Mouse (Mus musculus): ENCODE measurements around the gene Adprm.

GRCm38 (mm10) chr11:67077435-67077834 lies 25.0 kb upstream of the Adprm start:
- TF ChIP-seq CTCF (IDR thresholded peaks at IDR 0.05; ENCODE audit: low read depth, low read length) = no peak
- TF ChIP-seq POLR2A (IDR thresholded peaks at IDR 0.05; ENCODE audit: extremely low read depth, insufficient read depth, low read length) = no peak
